Mouse (Mus musculus) B cell, adult 67 days (primary cell): Measurements from ENCODE around the gene Tubgcp2. TPM values are rescaled to one million over a fixed set of nuclear protein-coding genes. Genes with fewer than 3 reads are reported as not detected.

Experiments
- total RNA-seq, 2 experiments: library from RNA; stranded (reverse); gene quantifications; 4 replicates each; pipeline ENCODE4 v1.2.4; 2023

Tubgcp2 gene
- 10 to 100 TPM; 32.2 to 36.2 TPM for total RNA-seq

GRCm38 (mm10) chr7:140036281-140037170, at the start of gene Tubgcp2, which contains the start of gene Zfp511:
Gene Tubgcp2, minus strand, starts transcription at chr7:140036669.
Gene Zfp511, plus strand, starts transcription at chr7:140036391.

GRCm38 (mm10) chr7:140082242-140082678, 45.8 kb upstream of the Tubgcp2 start, which contains the start of gene Caly:
Gene Caly, minus strand, starts transcription at chr7:140082548.

GRCm38 (mm10) chr7:140048361-140049114, 12.1 kb upstream of the Tubgcp2 start, which contains the start of gene Msx3:
Gene Msx3, minus strand, starts transcription at chr7:140049089.

GRCm38 (mm10) chr7:139992406-139992805, 44.1 kb downstream of the Tubgcp2 start, which contains the start of gene Adam8:
Gene Adam8, minus strand, starts transcription at chr7:139992562.

GRCm38 (mm10) chr7:139978278-139978892, 58.1 kb downstream of the Tubgcp2 start, which contains the start of gene 6430531B16Rik:
Gene 6430531B16Rik, minus strand, starts transcription at chr7:139978755.

Other genes starting within 250 kb of the Tubgcp2 start
- gene Adgra1, start 202.5 kb downstream of the Tubgcp2 start, total RNA-seq = not detected
- gene Kndc1, start 142.0 kb downstream of the Tubgcp2 start, total RNA-seq = not detected
- gene Utf1, start 92.9 kb downstream of the Tubgcp2 start, total RNA-seq = under 1 TPM in 1 of 2 experiments, not detected in 1; 0.61 TPM
- not detected for gene 6430531B16Rik, start 57.9 kb downstream of the Tubgcp2 start, total RNA-seq
- gene Adam8, start 44.1 kb downstream of the Tubgcp2 start, total RNA-seq = 1 to 10 TPM; 3.4 to 3.8 TPM
- gene Zfp511, start 278 bp downstream of the Tubgcp2 start, total RNA-seq = 10 to 100 TPM; 41.0 to 41.5 TPM
- not detected for gene Msx3, start 12.4 kb upstream of the Tubgcp2 start, total RNA-seq
- not detected for gene Caly, start 45.9 kb upstream of the Tubgcp2 start, total RNA-seq
- gene Prap1, start 56.7 kb upstream of the Tubgcp2 start, total RNA-seq = not detected
- 1 to 10 TPM; 3.3 to 3.9 TPM for gene Fuom, start 65.8 kb upstream of the Tubgcp2 start, total RNA-seq
- 1 to 10 TPM; 2.7 to 3.7 TPM for gene Paox, start 79.1 kb upstream of the Tubgcp2 start, total RNA-seq
- gene Echs1, start 79.8 kb upstream of the Tubgcp2 start, total RNA-seq = 10 to 100 TPM; 26.3 to 29.7 TPM
- gene Mtg1, start 100.9 kb upstream of the Tubgcp2 start, total RNA-seq = 10 to 100 TPM; 12.5 to 23.6 TPM
- gene Sprn, start 118.2 kb upstream of the Tubgcp2 start, total RNA-seq = not detected
- gene Olfr522, start 128.1 kb upstream of the Tubgcp2 start, total RNA-seq = not detected
- not detected for gene Olfr523, start 136.5 kb upstream of the Tubgcp2 start, total RNA-seq
- not detected for gene Olfr524, start 169.3 kb upstream of the Tubgcp2 start, total RNA-seq
- not detected for gene Cd163l1, start 181.6 kb upstream of the Tubgcp2 start, total RNA-seq
- not detected for gene 5830411N06Rik, start 210.6 kb upstream of the Tubgcp2 start, total RNA-seq